Mouse (Mus musculus) liver, embryonic 14.5 days (tissue): ENCODE data around the gene Cyp4f39. TPM values are rescaled to one million over a fixed set of nuclear protein-coding genes. Genes with fewer than 3 reads are reported as not detected.
A peak's percentile ranks its signal among the peaks of the same experiment; 100 is the strongest.

Experiments used
- ATAC-seq: fragments of 200-750 bp; cut with Nextera tagmentation; 2 replicates; pipeline ENCODE4 v1.8.0; 2017; ENCODE audit warnings: moderate number of reproducible peaks, mild to moderate bottlenecking, moderate library complexity; ENCODE audit not compliant: insufficient read depth
- DNase-seq, 3 experiments: peaks; one replicate each; pipeline ENCODE4 v3.0.0-alpha.2; 2012 to 2013; ENCODE audit warnings: low read depth in 3 of 3, low spot score in 3 of 3
- H3K27ac ChIP-seq: fragments of 300-500 bp; sonication (generic); 2 replicates; pipeline ENCODE4 v1.5.1; 2014; ENCODE audit warnings: moderate library complexity, mild to moderate bottlenecking, control low read depth, inconsistent platforms
- H3K27me3 ChIP-seq: fragments of 300-500 bp; sonication (generic); 2 replicates; pipeline ENCODE4 v1.6.1; 2014; ENCODE audit warnings: mild to moderate bottlenecking, low read length, moderate library complexity; ENCODE audit not compliant: control insufficient read depth, insufficient read depth
- H3K36me3 ChIP-seq: fragments of 300-500 bp; sonication (generic); replicated peaks from 2 replicates; pipeline ENCODE4 v1.6.1; 2014; ENCODE audit warnings: low read depth; ENCODE audit not compliant: control insufficient read depth, insufficient read depth
- H3K4me1 ChIP-seq, 2 experiments: fragments of 200-500 bp in 1 of 2; fragments of 300-500 bp in 1 of 2; sonication (generic) in 1 of 2; replicated peaks; 2 replicates each; pipeline ENCODE4 v1.6.1; 2012 to 2014; ENCODE audit warnings: antibody characterized with exemption in 1 of 2, inconsistent platforms in 1 of 2, low read length in 1 of 2; ENCODE audit not compliant: control insufficient read depth in 2 of 2, insufficient read depth in 2 of 2
- H3K4me2 ChIP-seq: fragments of 300-500 bp; sonication (generic); 2 replicates; pipeline ENCODE4 v1.6.1; 2014; ENCODE audit warnings: low read depth, mild to moderate bottlenecking, control low read depth, moderate library complexity
- H3K4me3 ChIP-seq, 2 experiments: fragments of 200-500 bp in 1 of 2; fragments of 300-500 bp in 1 of 2; sonication (generic) in 1 of 2; 2 replicates each; pipeline ENCODE4 v1.5.1; 2012 to 2014; ENCODE audit warnings: low read depth in 2 of 2, low read length in 2 of 2, mild to moderate bottlenecking in 2 of 2, control low read depth in 1 of 2, inconsistent platforms in 1 of 2, moderate library complexity in 1 of 2; ENCODE audit not compliant: insufficient read depth in 1 of 2
- H3K9ac ChIP-seq: fragments of 300-500 bp; sonication (generic); replicated peaks from 2 replicates; pipeline ENCODE4 v1.6.1; 2014; ENCODE audit warnings: mild to moderate bottlenecking, control low read depth, moderate library complexity
- H3K9me3 ChIP-seq: fragments of 300-500 bp; sonication (generic); 2 replicates; pipeline ENCODE4 v1.6.1; 2016; ENCODE audit warnings: low read length, mixed read lengths; ENCODE audit not compliant: control insufficient read depth
- CTCF ChIP-seq: IDR thresholded peaks from 2 replicates; pipeline ENCODE4 v1.5.1; 2016; ENCODE audit warnings: antibody characterized with exemption, low read depth, control low read depth
- EP300 ChIP-seq: IDR thresholded peaks from 2 replicates; pipeline ENCODE4 v1.6.1; 2016; ENCODE audit warnings: antibody characterized with exemption, low read depth
- WGBS: fragments of 180-500 bp; shearing (Covaris S2); extraction: QIAGEN DNeasy Blood & Tissue Kit; methylation state at CpG from one replicate; pipeline ENCODE4 v1.1.7; 2014; ENCODE audit not compliant: insufficient replicate concordance; 5-methylcytosine and 5-hydroxymethylcytosine counted together
- polyA plus RNA-seq, 2 experiments: library from polyadenylated mRNA; depleted of rRNA in 1 of 2; stranded (reverse) in 1 of 2; unstranded in 1 of 2; fragments of >200 nt; fragmentation: Nextera tagmentation in 1 of 2; extraction: Ambion mirVana in 1 of 2; gene quantifications; 2 replicates each; pipeline versions ENCODE4 v1.2.1 to v1.2.3; 2012 to 2014

Gene Cyp4f39
- polyA plus RNA-seq, 2 experiments, result 0.20 to 0.71 TPM

DNA sequence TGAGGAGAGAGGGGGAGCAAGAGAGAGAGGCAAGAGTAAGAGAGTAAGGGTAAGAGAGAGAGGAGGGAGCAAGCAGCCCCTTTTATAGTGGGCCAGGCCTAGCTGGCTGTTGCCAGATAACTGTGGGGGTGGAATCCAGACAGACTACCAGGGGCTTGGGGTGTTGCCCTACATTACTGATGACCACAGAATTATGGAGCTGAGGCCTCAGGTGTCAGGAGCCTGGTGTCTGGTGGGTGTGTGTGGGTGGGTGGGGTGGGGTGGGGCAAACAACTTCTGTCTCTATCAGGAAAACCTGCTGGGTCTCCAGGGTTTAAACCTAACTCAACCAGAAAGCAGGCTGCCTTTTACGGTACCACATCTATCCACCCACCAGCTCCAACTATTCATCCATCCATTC is 24.7 kb downstream of the Cyp4f39 start:
- DNase-seq (no peak), ATAC-seq (peak; percentile 51; the same call in 1 of the 2 replicates)
- H3K27me3 ChIP-seq, result no peaks in the 10 kb centered on the region
- H3K9me3 ChIP-seq, result no peaks in the 10 kb centered on the region
- H3K4me1 ChIP-seq, result no peaks in the 10 kb centered on the region
- H3K36me3 ChIP-seq, result no peaks in the 10 kb centered on the region
- H3K9ac ChIP-seq, result no peak overlapping the region
- no peak overlapping the region for H3K27ac ChIP-seq
- 54% methylated on average over 1 of the region's 1 CpGs for WGBS
- TF ChIP-seq CTCF, result no peak
- no peak for TF ChIP-seq EP300
- no peak overlapping the region for H3K4me2 ChIP-seq
- H3K4me3 ChIP-seq, result no peak overlapping the region

DNA sequence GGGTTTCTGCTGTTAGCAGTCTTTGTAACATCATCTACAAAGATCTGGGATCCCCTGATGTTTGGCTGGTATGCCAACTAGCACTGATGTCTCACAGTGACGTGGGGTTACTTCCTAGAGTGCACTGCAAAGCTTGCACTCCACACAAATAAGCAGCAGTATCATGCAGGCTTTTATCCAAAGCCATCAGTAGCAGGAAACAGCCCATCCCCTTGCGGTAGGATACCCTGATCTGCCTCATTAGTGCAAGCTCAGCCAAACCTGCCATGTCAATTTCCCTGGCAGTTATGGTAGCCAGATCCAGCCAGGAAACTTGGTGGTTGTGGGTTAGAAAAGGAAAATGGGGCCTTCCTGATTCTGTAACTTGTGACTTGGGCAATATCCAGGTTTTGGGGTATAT is 26.2 kb downstream of the Cyp4f39 start:
- Histone ChIP-seq H3K27me3 (no peaks in the 10 kb centered on the region), H3K4me1 (no peaks in the 10 kb centered on the region), H3K36me3 (no peaks in the 10 kb centered on the region), H3K9ac (no peak overlapping the region), H3K9me3 (no peaks in the 10 kb centered on the region), H3K27ac (no peak overlapping the region), H3K4me3 (no peak overlapping the region), H3K4me2 (no peak overlapping the region)
- DNase-seq (no peak), ATAC-seq (no peak)
- TF ChIP-seq CTCF (no peak), EP300 (no peak)
- 28% methylated on average over 2 of the region's 2 CpGs for WGBS

DNA sequence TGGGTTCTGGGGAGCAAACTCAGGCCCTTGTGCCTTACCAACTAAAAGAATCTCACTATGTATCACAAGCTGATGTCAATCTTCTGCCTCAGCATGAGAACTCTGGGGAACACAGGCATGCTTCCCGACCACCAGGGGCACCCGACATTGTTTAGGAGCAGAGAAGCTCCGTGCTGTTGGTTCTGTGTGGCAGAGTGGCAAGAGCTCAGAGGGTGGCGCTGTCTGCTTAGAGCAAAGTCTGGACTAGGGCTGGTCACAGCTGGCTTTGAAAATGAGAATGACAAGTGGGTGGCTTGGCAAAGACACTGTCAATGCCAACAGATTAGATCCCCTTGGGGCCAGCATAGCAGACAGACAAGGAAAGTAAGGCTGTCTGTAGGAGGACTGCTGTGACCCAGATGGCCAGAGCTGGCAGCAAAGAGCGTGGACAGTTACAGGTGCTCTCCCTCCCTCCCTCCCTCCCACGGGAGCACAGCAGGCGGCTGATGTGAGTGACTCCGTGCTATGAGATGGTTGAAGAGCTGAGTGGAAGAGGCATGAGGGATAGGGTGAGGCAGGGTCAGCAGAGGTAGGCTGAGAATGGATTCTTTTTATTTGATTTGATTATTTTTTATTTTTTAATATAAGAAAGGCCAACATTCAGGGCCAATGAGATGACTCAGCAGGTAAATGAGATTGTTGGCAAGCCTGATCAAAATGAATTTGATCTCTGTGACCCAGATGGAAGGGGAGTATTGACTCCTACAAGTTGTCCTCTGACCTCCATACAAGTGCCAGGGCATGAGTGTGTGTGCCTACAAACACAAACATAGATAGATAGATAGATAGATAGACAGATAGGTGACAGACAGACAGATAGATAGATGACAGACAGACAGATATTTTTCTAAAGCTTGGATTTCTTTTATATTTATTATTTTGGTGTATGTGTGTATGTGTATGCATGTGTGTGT is 27.3 kb downstream of the Cyp4f39 start:
- no peak overlapping the region for H3K9ac ChIP-seq
- no peak for ATAC-seq

DNA sequence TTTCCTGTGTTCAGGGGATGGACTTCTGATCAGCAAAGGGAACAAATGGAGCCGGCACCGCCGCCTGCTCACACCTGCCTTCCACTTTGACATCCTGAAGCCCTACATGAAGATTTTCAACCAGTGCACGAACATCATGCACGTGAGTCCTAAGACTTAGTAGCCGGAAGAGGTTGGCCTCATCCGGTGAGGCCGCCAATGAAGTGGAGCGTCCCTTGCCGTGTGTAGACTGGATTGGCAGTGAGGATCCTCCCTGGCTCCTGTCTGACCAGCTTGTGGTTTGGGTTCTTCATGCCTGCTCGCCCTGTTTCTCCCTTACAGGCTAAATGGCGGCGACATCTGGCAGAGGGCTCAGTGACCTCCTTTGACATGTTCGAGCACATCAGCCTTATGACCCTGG is 29.2 kb downstream of the Cyp4f39 start:
- no peak for DNase-seq
- H3K27me3 ChIP-seq, result no peaks in the 10 kb centered on the region
- TF ChIP-seq CTCF (no peak), EP300 (no peak)

More for the DNA sequence above, 27.3 kb downstream of the Cyp4f39 start:
- Histone ChIP-seq H3K27me3 (no peaks in the 10 kb centered on the region), H3K9me3 (no peaks in the 10 kb centered on the region), H3K4me2 (no peak overlapping the region), H3K4me1 (no peaks in the 10 kb centered on the region), H3K4me3 (no peak overlapping the region), H3K36me3 (no peaks in the 10 kb centered on the region), H3K27ac (no peak overlapping the region)
- TF ChIP-seq CTCF (peak; percentile 53), EP300 (no peak)
- WGBS, result 14% methylated on average over 8 of the region's 8 CpGs
- no peak for DNase-seq

DNA sequence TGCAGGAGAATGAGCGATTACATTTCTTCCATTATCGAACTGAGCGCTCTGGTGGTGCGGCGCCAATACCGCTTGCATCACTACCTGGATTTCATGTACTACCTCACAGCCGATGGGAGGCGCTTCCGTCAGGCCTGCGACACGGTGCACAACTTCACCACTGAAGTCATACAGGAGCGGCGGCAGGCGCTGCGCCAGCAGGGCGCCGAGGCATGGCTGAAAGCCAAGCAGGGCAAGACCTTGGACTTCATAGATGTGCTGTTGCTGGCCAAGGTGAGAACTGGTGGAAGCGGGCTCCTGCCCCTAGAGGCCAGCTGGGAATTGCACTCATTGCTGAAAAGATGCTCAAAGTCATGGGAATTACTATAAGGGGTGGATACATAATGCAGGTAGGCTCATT is 30.7 kb downstream of the Cyp4f39 start:
- DNase-seq (peak; percentile 13 to 29 (median 15)), ATAC-seq (peak; percentile 48; the same call in 1 of the 2 replicates)
- no peak overlapping the region for H3K4me3 ChIP-seq
- TF ChIP-seq EP300 (no peak), CTCF (peak; percentile 82)
- H3K9me3 ChIP-seq, result no peaks in the 10 kb centered on the region
- peak overlapping the region; percentile 32 for H3K4me2 ChIP-seq
- H3K9ac ChIP-seq, result no peak overlapping the region
- WGBS, result 15% methylated on average over 18 of the region's 18 CpGs
- H3K27me3 ChIP-seq, result no peaks in the 10 kb centered on the region
- no peaks in the 10 kb centered on the region for H3K4me1 ChIP-seq
- H3K27ac ChIP-seq, result no peak overlapping the region
- no peaks in the 10 kb centered on the region for H3K36me3 ChIP-seq

More for the DNA sequence above, 29.2 kb downstream of the Cyp4f39 start:
- ATAC-seq, result no peak
- Histone ChIP-seq H3K4me1 (no peaks in the 10 kb centered on the region), H3K36me3 (no peaks in the 10 kb centered on the region), H3K27ac (no peak overlapping the region), H3K4me2 (no peak overlapping the region), H3K9ac (no peak overlapping the region), H3K9me3 (no peaks in the 10 kb centered on the region), H3K4me3 (no peak overlapping the region)
- 67% methylated on average over 14 of the region's 14 CpGs for WGBS
